Mouse (Mus musculus) CH12.LX (cell line): ENCODE measurements around the gene Lrrc10. TPM values are rescaled to one million over a fixed set of nuclear protein-coding genes. Genes with fewer than 3 reads are reported as not detected.

ENCODE experiments used
- DNase-seq: peaks from one replicate; pipeline ENCODE4 v3.0.0-alpha.2; 2013; ENCODE audit errors: extremely low read depth
- H3K27ac ChIP-seq: 2 replicates; pipeline ENCODE4 v1.5.1; 2012; ENCODE audit warnings: low read depth, mild to moderate bottlenecking, control low read depth, moderate library complexity; ENCODE audit not compliant: insufficient read depth
- H3K27me3 ChIP-seq: replicated peaks from 2 replicates; pipeline ENCODE3; 2012; ENCODE audit warnings: inconsistent platforms
- H3K36me3 ChIP-seq, 2 experiments: replicated peaks in 1 of 2; 2 replicates each; pipeline versions ENCODE3 to v1.6.1; 2012; ENCODE audit warnings: inconsistent platforms in 1 of 2, low read length in 1 of 2, mild to moderate bottlenecking in 1 of 2, mixed read lengths in 1 of 2, moderate library complexity in 1 of 2; ENCODE audit not compliant: control insufficient read depth in 1 of 2, insufficient read depth in 1 of 2
- H3K4me1 ChIP-seq, 2 experiments: 2 replicates each; pipeline ENCODE4 v1.6.1; 2012; ENCODE audit warnings: inconsistent platforms in 1 of 2, moderate library complexity in 1 of 2; ENCODE audit not compliant: insufficient read depth in 2 of 2, control insufficient read depth in 1 of 2
- H3K4me2 ChIP-seq: 2 replicates; pipeline ENCODE4 v1.6.1; 2012; ENCODE audit warnings: low read depth, mild to moderate bottlenecking, control low read depth; ENCODE audit not compliant: poor library complexity, insufficient read depth, severe bottlenecking
- H3K4me3 ChIP-seq, 3 experiments: fragments of 150-350 bp in 1 of 3; sonication (generic) in 1 of 3; replicated peaks in 1 of 3; 2 replicates each; pipeline versions ENCODE3 to v1.5.1; 2011 to 2012; ENCODE audit warnings: low read depth in 2 of 3, low read length in 2 of 3, mild to moderate bottlenecking in 2 of 3, moderate library complexity in 2 of 3, control low read depth in 1 of 3, improper control_type of control experiment in 1 of 3, inconsistent platforms in 1 of 3, mixed read lengths in 1 of 3; ENCODE audit not compliant: poor library complexity in 1 of 3
- H3K79me2 ChIP-seq: replicated peaks from 2 replicates; pipeline ENCODE4 v1.6.1; 2012; ENCODE audit warnings: mild to moderate bottlenecking, moderate library complexity; ENCODE audit not compliant: control insufficient read depth, poor library complexity, insufficient read depth, severe bottlenecking; ENCODE audit errors: extremely low read depth
- H3K9ac ChIP-seq: 2 replicates; pipeline ENCODE4 v1.6.1; 2012; ENCODE audit warnings: low read depth, mild to moderate bottlenecking, control low read depth, moderate library complexity; ENCODE audit not compliant: insufficient read depth
- H3K9me3 ChIP-seq: replicated peaks from 2 replicates; pipeline ENCODE3; 2012; ENCODE audit warnings: low read length, inconsistent platforms, mixed read lengths
- BHLHE40 ChIP-seq: IDR thresholded peaks from 2 replicates; pipeline ENCODE4 v1.6.1; 2011; ENCODE audit warnings: mild to moderate bottlenecking, low read depth, low read length, improper control_type of control experiment
- CHD1 ChIP-seq: IDR thresholded peaks from 2 replicates; pipeline ENCODE4 v1.6.1; 2012; ENCODE audit warnings: low read depth, low read length, improper control_type of control experiment, inconsistent platforms
- CTCF ChIP-seq, 2 experiments: IDR thresholded peaks in 1 of 2; conservative IDR thresholded peaks in 1 of 2; 2 replicates each; pipeline ENCODE4 v1.5.1; 2011 to 2012; ENCODE audit warnings: low read depth in 2 of 2, low read length in 2 of 2, improper control_type of control experiment in 1 of 2, inconsistent platforms in 1 of 2, mild to moderate bottlenecking in 1 of 2, moderate library complexity in 1 of 2
- E2F4 ChIP-seq: IDR thresholded peaks from 2 replicates; pipeline ENCODE4 v1.6.1; 2011; ENCODE audit warnings: low read depth, low read length, improper control_type of control experiment; ENCODE audit not compliant: insufficient replicate concordance
- ELF1 ChIP-seq: IDR thresholded peaks from 2 replicates; pipeline ENCODE4 v1.6.1; 2014; ENCODE audit warnings: low read depth, mild to moderate bottlenecking, inconsistent platforms, low read length, improper control_type of control experiment
- EP300 ChIP-seq: IDR thresholded peaks from 2 replicates; pipeline ENCODE4 v1.6.1; 2011; ENCODE audit warnings: low read length, improper control_type of control experiment
- ETS1 ChIP-seq: conservative IDR thresholded peaks from 2 replicates; pipeline ENCODE4 v1.6.1; 2012; ENCODE audit warnings: low read depth, mild to moderate bottlenecking, inconsistent platforms, low read length, improper control_type of control experiment, moderate library complexity
- GABPA ChIP-seq: IDR thresholded peaks from 2 replicates; pipeline ENCODE4 v1.6.1; 2012; ENCODE audit warnings: low read depth, low read length, improper control_type of control experiment, inconsistent platforms; ENCODE audit not compliant: insufficient replicate concordance
- HCFC1 ChIP-seq: IDR thresholded peaks from 2 replicates; pipeline ENCODE4 v1.6.1; 2012; ENCODE audit warnings: low read depth, mild to moderate bottlenecking, inconsistent platforms, low read length, improper control_type of control experiment
- IRF4 ChIP-seq: IDR thresholded peaks from 2 replicates; pipeline ENCODE4 v1.6.1; 2014; ENCODE audit warnings: low read depth, mild to moderate bottlenecking, inconsistent platforms, low read length, improper control_type of control experiment
- JUN ChIP-seq: IDR thresholded peaks from 2 replicates; pipeline ENCODE4 v1.6.1; 2011; ENCODE audit warnings: low read depth, mild to moderate bottlenecking, low read length, improper control_type of control experiment, moderate library complexity; ENCODE audit not compliant: insufficient read depth
- JUND ChIP-seq: conservative IDR thresholded peaks from 2 replicates; pipeline ENCODE4 v1.6.1; 2011; ENCODE audit warnings: low read depth, low read length, improper control_type of control experiment
- MAFK ChIP-seq: IDR thresholded peaks from 2 replicates; pipeline ENCODE4 v1.6.1; 2011; ENCODE audit warnings: low read length, improper control_type of control experiment; ENCODE audit not compliant: insufficient replicate concordance
- MAX ChIP-seq: IDR thresholded peaks from 2 replicates; pipeline ENCODE4 v1.6.1; 2011; ENCODE audit warnings: low read length, improper control_type of control experiment
- MEF2A ChIP-seq: IDR thresholded peaks from 2 replicates; pipeline ENCODE4 v1.6.1; 2014; ENCODE audit warnings: low read depth, mild to moderate bottlenecking, inconsistent platforms, low read length, improper control_type of control experiment, borderline replicate concordance
- MXI1 ChIP-seq: IDR thresholded peaks from 2 replicates; pipeline ENCODE4 v1.6.1; 2011; ENCODE audit warnings: mild to moderate bottlenecking, low read depth, low read length, improper control_type of control experiment
- PAX5 ChIP-seq: IDR thresholded peaks from 2 replicates; pipeline ENCODE4 v1.6.1; 2012; ENCODE audit warnings: low read length, inconsistent platforms, mixed read lengths
- POLR2A ChIP-seq: IDR thresholded peaks from 2 replicates; pipeline ENCODE4 v1.6.1; 2011; ENCODE audit warnings: low read depth, mild to moderate bottlenecking, improper control_type of control experiment, low read length
- POLR2AphosphoS2 ChIP-seq: IDR thresholded peaks from 2 replicates; pipeline ENCODE4 v1.6.1; 2011; ENCODE audit warnings: low read depth, low read length, improper control_type of control experiment
- RAD21 ChIP-seq: IDR thresholded peaks from 2 replicates; pipeline ENCODE4 v1.6.1; 2011; ENCODE audit warnings: low read depth, mild to moderate bottlenecking, low read length, improper control_type of control experiment, moderate library complexity
- RCOR1 ChIP-seq: conservative IDR thresholded peaks from 2 replicates; pipeline ENCODE4 v1.6.1; 2012; ENCODE audit warnings: low read depth, mild to moderate bottlenecking, inconsistent platforms, low read length, improper control_type of control experiment
- TBP ChIP-seq: conservative IDR thresholded peaks from 2 replicates; pipeline ENCODE4 v1.6.1; 2011; ENCODE audit warnings: low read depth, low read length, improper control_type of control experiment
- USF1 ChIP-seq: IDR thresholded peaks from 2 replicates; pipeline ENCODE4 v1.6.1; 2014; ENCODE audit warnings: low read depth, mild to moderate bottlenecking, inconsistent platforms, low read length, improper control_type of control experiment
- ZKSCAN1 ChIP-seq: IDR thresholded peaks from 2 replicates; pipeline ENCODE4 v1.6.1; 2012; ENCODE audit warnings: low read depth, inconsistent platforms, low read length, improper control_type of control experiment, borderline replicate concordance
- ZNF384 ChIP-seq: IDR thresholded peaks from 2 replicates; pipeline ENCODE4 v1.6.1; 2012; ENCODE audit warnings: low read depth, low read length, improper control_type of control experiment, inconsistent platforms
- dilution Hi-C: fragments of 300-500 bp; cut with MboI; formaldehyde crosslinking; loops from 2 replicates; pipeline ENCODE4 v1.14.3; 2020; ENCODE audit warnings: low sequenced_read_pairs; ENCODE audit not compliant: extremely low pct_unique_long_range_greater_than_20kb, extremely low pct_ligation_motif_present
- in situ Hi-C: fragments of 300-500 bp; cut with MboI; formaldehyde crosslinking; loops from 3 replicates; pipeline ENCODE4 v1.14.3; 2019; ENCODE audit warnings: low sequenced_read_pairs, low pct_ligation_motif_present, low pct_unique_long_range_greater_than_20kb, mixed read lengths
- polyA plus RNA-seq: library from polyadenylated mRNA; unstranded; fragments of >175 nt; gene quantifications from 2 replicates; pipeline ENCODE4 v1.2.1, GENCODE M21; 2012; ENCODE audit warnings: low read depth; ENCODE audit not compliant: insufficient read length
- total RNA-seq, 2 experiments: library from RNA; depleted of rRNA; stranded (reverse); fragments of 300-350 nt in 1 of 2; fragments of >200 nt in 1 of 2; gene quantifications; 2 replicates each; pipeline ENCODE4 v1.2.3; 2012 to 2014

The Lrrc10 gene
- total and polyA plus RNA-seq, 3 experiments: not detected

- peak; percentile 52 for DNase-seq
- H3K4me3 ChIP-seq: peak overlapping the region; percentile 14 to 27 (median 15)
- TF ChIP-seq EP300: peak; percentile 60; the same call in 1 of the 2 replicates
- TF ChIP-seq RCOR1: 0 out of 2 replicates have a peak, but pooled peaks have one; percentile 36
- TF ChIP-seq USF1: no peak
- TF ChIP-seq HCFC1: no peak
- TF ChIP-seq BHLHE40: no peak
- no peak for TF ChIP-seq MEF2A
- no peak for TF ChIP-seq RAD21
- TF ChIP-seq POLR2AphosphoS2: no peak
- TF ChIP-seq PAX5: no peak
- TF ChIP-seq MAX: 0 out of 2 replicates have a peak, but pooled peaks have one; percentile 30
- TF ChIP-seq CTCF (conservative IDR thresholded peaks at IDR 0.05 in 1 of 2, IDR thresholded peaks at IDR 0.05 in 1 of 2; ENCODE audit: low read depth in 2 of 2, low read length in 2 of 2): no peak
- peak; percentile 73; the same call in 1 of the 2 replicates for TF ChIP-seq CHD1
- TF ChIP-seq GABPA: no peak
- 0 out of 2 replicates have a peak, but pooled peaks have one; percentile 12 for TF ChIP-seq JUN
- TF ChIP-seq MXI1: peak; percentile 60; the same call in 1 of the 2 replicates
- 0 out of 2 replicates have a peak, but pooled peaks have one; percentile 19 for TF ChIP-seq TBP
- peak; percentile 75 for TF ChIP-seq ETS1
- peak; percentile 36; the same call in 1 of the 2 replicates for TF ChIP-seq POLR2A
- TF ChIP-seq ZKSCAN1: no peak; the same call in 1 of the 2 replicates
- TF ChIP-seq MAFK: no peak
- TF ChIP-seq E2F4: no peak
- peak; percentile 66; the same call in 1 of the 2 replicates for TF ChIP-seq IRF4
- peak; percentile 76 for TF ChIP-seq ZNF384
- peak; percentile 21; the same call in 1 of the 2 replicates for TF ChIP-seq ELF1
- 0 out of 2 replicates have a peak, but pooled peaks have one; percentile 19 for TF ChIP-seq JUND
- H3K36me3 ChIP-seq: peaks cover 29 to 59% of the 10 kb centered on the region in 2 experiments
- peak overlapping the region; percentile 92 for H3K27ac ChIP-seq
- H3K4me1 ChIP-seq: peaks cover 3 to 20% of the 10 kb centered on the region in 2 experiments
- in situ Hi-C loops (no loop called here), dilution Hi-C loops (no loop called here)
- peak overlapping the region; percentile 16 for H3K9ac ChIP-seq
- H3K27me3 ChIP-seq: no peaks in the 10 kb centered on the region
- H3K79me2 ChIP-seq: no peaks in the 10 kb centered on the region
- H3K4me2 ChIP-seq: peak overlapping the region; percentile 87
- no peaks in the 10 kb centered on the region for H3K9me3 ChIP-seq
Observed at GRCm38 (mm10) chr10:117081914-117082359, 36.8 kb downstream of the Lrrc10 start.
